Mouse (Mus musculus) cerebellum, adult 2 months (tissue): ENCODE data around the gene Gpr88.

Source experiments
- CTCF ChIP-seq: fragments of 200-500 bp; IDR thresholded peaks from 2 replicates; pipeline ENCODE4 v1.5.1; 2011; ENCODE audit warnings: low read depth, mild to moderate bottlenecking, control low read depth, low read length, moderate library complexity, borderline replicate concordance; ENCODE audit not compliant: insufficient read depth
- POLR2A ChIP-seq: fragments of 200-500 bp; IDR thresholded peaks from 2 replicates; pipeline ENCODE4 v1.6.1; 2011; ENCODE audit warnings: low read length, control low read depth, borderline replicate concordance; ENCODE audit not compliant: insufficient read depth

- TF ChIP-seq CTCF (no peak), POLR2A (no peak)
Observed at GRCm38 (mm10) chr3:116253077-116253531, at the start of gene Gpr88.
